Mouse (Mus musculus) kidney, adult 11 months (tissue): Measurements from ENCODE around the gene Naa30.
"Not testable (repeated sequence)": the region's sequence is repeated elsewhere in the genome, so short reads cannot be mapped to it uniquely, and the experiment has no call there.

Experiments
- DNase-seq: peaks from one replicate; pipeline ENCODE4 v3.0.0; 2022

The Naa30 gene

GRCm38 (mm10) chr14:49171867-49172581 is at the start of gene Naa30:
Gene Naa30 (plus strand): TSS chr14:49172226.
- peak; percentile 98 for DNase-seq

- no peak for DNase-seq
Measured at GRCm38 (mm10) chr14:49127162-49127779, 44.8 kb upstream of the Naa30 start.

GRCm38 (mm10) chr14:49128544-49129263 is 43.3 kb upstream of the Naa30 start:
- no peak for DNase-seq

- DNase-seq, result no peak
Measured at GRCm38 (mm10) chr14:49132391-49132790, 39.6 kb upstream of the Naa30 start.

- DNase-seq, result no peak
Measured at GRCm38 (mm10) chr14:49138171-49138570, 33.9 kb upstream of the Naa30 start.

- no peak for DNase-seq
Measured at GRCm38 (mm10) chr14:49140756-49141155, 31.3 kb upstream of the Naa30 start.

- DNase-seq, result peak; percentile 35
Measured at GRCm38 (mm10) chr14:49153801-49154200, 18.2 kb upstream of the Naa30 start.

- DNase-seq, result no peak
Measured at GRCm38 (mm10) chr14:49155572-49155971, 16.5 kb upstream of the Naa30 start.

GRCm38 (mm10) chr14:49158143-49158925 is 13.7 kb upstream of the Naa30 start:
- DNase-seq, result no peak

- DNase-seq, result no peak
Measured at GRCm38 (mm10) chr14:49171286-49171685, 740 bp upstream of the Naa30 start.

- DNase-seq, result peak; percentile 38
Measured at GRCm38 (mm10) chr14:49172582-49172988, 559 bp downstream of the Naa30 start.

- DNase-seq, result no peak
Measured at GRCm38 (mm10) chr14:49173290-49174135, 1.5 kb downstream of the Naa30 start.

GRCm38 (mm10) chr14:49179736-49180135 is 7.7 kb downstream of the Naa30 start:
- no peak for DNase-seq

- DNase-seq, result no peak
Measured at GRCm38 (mm10) chr14:49186270-49186669, 14.2 kb downstream of the Naa30 start.

GRCm38 (mm10) chr14:49197031-49197527 is 25.1 kb downstream of the Naa30 start:
- DNase-seq, result no peak

GRCm38 (mm10) chr14:49201073-49201778 is 29.2 kb downstream of the Naa30 start:
- no peak for DNase-seq

GRCm38 (mm10) chr14:49210215-49210614 is 38.2 kb downstream of the Naa30 start:
- not testable (repeated sequence) for DNase-seq

- no peak for DNase-seq
Measured at GRCm38 (mm10) chr14:49218677-49219076, 46.7 kb downstream of the Naa30 start.

- not testable (repeated sequence) for DNase-seq
Measured at GRCm38 (mm10) chr14:49219466-49220022, 47.5 kb downstream of the Naa30 start.

GRCm38 (mm10) chr14:49221771-49222170 is 49.7 kb downstream of the Naa30 start:
- no peak for DNase-seq

- no peak for DNase-seq
Measured at GRCm38 (mm10) chr14:49226471-49226870, 54.4 kb downstream of the Naa30 start.
